16 mouse cellular contexts compared by ENCODE assay signal in the genomic region with DNA sequence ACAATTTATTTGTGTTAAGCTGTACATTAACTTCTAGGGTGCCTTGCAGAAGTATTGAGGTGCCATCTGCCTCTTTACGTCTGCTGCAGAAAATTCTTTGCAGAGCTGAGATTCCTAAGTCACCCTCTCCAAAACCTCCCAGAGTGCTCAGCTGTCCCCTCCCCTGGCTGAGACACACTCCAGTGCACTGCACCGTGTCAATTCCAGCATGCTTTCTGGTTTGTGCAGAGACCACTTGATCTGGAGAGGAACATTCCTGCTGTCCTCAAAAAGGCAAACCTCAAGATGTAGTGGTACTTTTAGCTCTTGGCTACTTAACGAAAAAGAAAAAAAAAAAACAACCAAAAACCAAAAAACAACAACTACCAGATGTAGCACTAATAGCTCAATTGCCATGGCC.
"Had no signal": no experiment of that assay in that cellular context is flagged by ENCODE, and none has a peak within 500 bp of the region (broad histone marks: within the 10 kb centered on the region; RNA-seq: fewer than 3 reads in every experiment).

No protein-coding gene starts in this region.

- ATAC-seq: intestine, embryonic 16.5 days; midbrain, embryonic 16.5 days had no signal

- H3K9me3 ChIP-seq: kidney, embryonic 15.5 days; limb, embryonic 13.5 days; liver, embryonic 15.5 days; megakaryocyte, embryonic 14.5 days; stomach, embryonic 15.5 days had no signal

- H3K9ac ChIP-seq: kidney, embryonic 15.5 days; limb, embryonic 13.5 days; liver, embryonic 15.5 days; stomach, embryonic 15.5 days had no signal

- H3K4me2 ChIP-seq: kidney, embryonic 15.5 days; limb, embryonic 13.5 days; liver, embryonic 11.5 days; liver, embryonic 15.5 days; midbrain, embryonic 11.5 days; stomach, embryonic 15.5 days had no signal

- H3K36me3 ChIP-seq: kidney, embryonic 15.5 days; limb, embryonic 13.5 days; liver, embryonic 15.5 days; stomach, embryonic 15.5 days had no signal

- DNase-seq: kidney, adult 2 months; kidney, postnatal 25 days; right cerebral cortex, postnatal 14 days; thymus, adult 2 months; thymus, postnatal 36 days had no signal

- H3K27ac ChIP-seq: kidney, embryonic 15.5 days; layer of hippocampus, adult 2 months; limb, embryonic 13.5 days; liver, embryonic 15.5 days; macrophage; stomach, embryonic 15.5 days had no signal

- H3K27me3 ChIP-seq: kidney, embryonic 15.5 days; limb, embryonic 13.5 days; liver, embryonic 15.5 days; megakaryocyte, embryonic 14.5 days; stomach, embryonic 15.5 days had no signal

- H3K4me1 ChIP-seq: stomach, embryonic 15.5 days had no signal

- H3K4me3 ChIP-seq: kidney, embryonic 15.5 days; layer of hippocampus, adult 2 months; limb, embryonic 13.5 days; liver, embryonic 15.5 days; megakaryocyte, embryonic 14.5 days; stomach, embryonic 15.5 days had no signal
